Mouse (Mus musculus): ENCODE measurements around the gene Gm4027.
"Not testable (repeated sequence)": the region's sequence is repeated elsewhere in the genome, so short reads cannot be mapped to it uniquely, and the experiment has no call there.

The Gm4027 gene

GRCm38 (mm10) chr12:87618569-87618968, at the start of gene Gm4027:
Gene Gm4027 (plus strand): TSS chr12:87618869.
- in situ Hi-C loops (cut with MboI; ENCODE audit: low pct_unique_long_range_greater_than_20kb in 1 of 2, low sequenced_read_pairs in 2 of 2, unreplicated experiment in 1 of 2), result not testable (repeated sequence)

GRCm38 (mm10) chr12:87601388-87601787, 17.3 kb upstream of the Gm4027 start:
- in situ Hi-C loops (cut with MboI; ENCODE audit: low pct_unique_long_range_greater_than_20kb in 1 of 2, low sequenced_read_pairs in 2 of 2, unreplicated experiment in 1 of 2), result not testable (repeated sequence)

GRCm38 (mm10) chr12:87602388-87602787, 16.3 kb upstream of the Gm4027 start, which contains the start of gene Oog1:
Gene Oog1 (plus strand): TSS chr12:87602688.
- in situ Hi-C loops (cut with MboI; ENCODE audit: low pct_unique_long_range_greater_than_20kb in 1 of 2, low sequenced_read_pairs in 2 of 2, unreplicated experiment in 1 of 2), result not testable (repeated sequence)

DNA sequence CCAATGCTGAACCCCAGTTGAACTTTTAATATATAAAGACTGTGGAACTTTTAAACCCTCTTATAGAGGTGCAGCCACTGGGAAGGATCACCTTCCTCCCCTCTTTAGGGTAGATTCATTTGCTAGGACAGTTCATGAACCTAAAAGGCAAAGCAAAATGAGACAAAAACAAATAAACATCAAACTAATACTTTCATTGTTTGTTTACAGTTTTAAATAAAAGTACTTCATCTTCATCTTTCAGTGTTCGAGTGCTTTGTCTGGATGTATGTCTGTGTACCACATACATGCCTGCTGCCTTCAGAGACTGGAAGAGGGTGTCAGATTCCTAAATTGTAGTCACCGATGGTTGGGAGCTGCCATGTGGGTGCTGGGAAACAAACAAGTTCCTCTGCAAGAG, 25.9 kb downstream of the Gm4027 start, which contains the start of gene Gm16381:
TSS of gene Gm16381 (minus strand) at position 101 of the 400 bp plus-strand sequence.
- in situ Hi-C loops (cut with MboI; ENCODE audit: low pct_unique_long_range_greater_than_20kb in 1 of 2, low sequenced_read_pairs in 2 of 2, unreplicated experiment in 1 of 2), result not testable (repeated sequence)

- in situ Hi-C loops (cut with MboI; ENCODE audit: low pct_unique_long_range_greater_than_20kb in 1 of 2, low sequenced_read_pairs in 2 of 2, unreplicated experiment in 1 of 2), result not testable (repeated sequence)
Observed at GRCm38 (mm10) chr12:87652916-87653703, 34.4 kb downstream of the Gm4027 start.

Measured in mouse embryonic stem cell (cell line).